Mouse (Mus musculus) liver, adult 2 months (tissue): ENCODE results near the gene Rufy3. TPM values are rescaled to one million over a fixed set of nuclear protein-coding genes. Genes with fewer than 3 reads are reported as not detected.

Experiments
- DNase-seq: peaks from one replicate; pipeline ENCODE4 v3.0.0-alpha.2; 2011; ENCODE audit warnings: low read depth, low spot score; ENCODE audit errors: extremely low read depth
- H3K27ac ChIP-seq: fragments of 200-500 bp; replicated peaks from 2 replicates; pipeline ENCODE4 v1.5.1; 2012; ENCODE audit warnings: low read depth, mild to moderate bottlenecking, control low read depth, inconsistent platforms, low read length; ENCODE audit not compliant: insufficient read depth
- H3K27me3 ChIP-seq: fragments of 200-500 bp; 2 replicates; pipeline ENCODE4 v1.6.1; 2012; ENCODE audit warnings: mild to moderate bottlenecking, moderate library complexity, low read length, inconsistent platforms; ENCODE audit not compliant: control insufficient read depth, insufficient read depth
- H3K36me3 ChIP-seq: fragments of 200-500 bp; 2 replicates; pipeline ENCODE4 v1.6.1; 2012; ENCODE audit warnings: low read length, inconsistent platforms; ENCODE audit not compliant: control insufficient read depth, insufficient read depth
- H3K4me1 ChIP-seq: fragments of 200-500 bp; 2 replicates; pipeline ENCODE4 v1.6.1; 2011; ENCODE audit warnings: low read length; ENCODE audit not compliant: control insufficient read depth, insufficient read depth
- H3K4me3 ChIP-seq: fragments of 200-500 bp; 2 replicates; pipeline ENCODE4 v1.5.1; 2011; ENCODE audit warnings: low read depth, mild to moderate bottlenecking, control low read depth, low read length, moderate library complexity; ENCODE audit not compliant: insufficient read depth
- H3K79me2 ChIP-seq: fragments of 200-500 bp; 2 replicates; pipeline ENCODE4 v1.6.1; 2012; ENCODE audit warnings: inconsistent platforms, mild to moderate bottlenecking, low read length, moderate library complexity; ENCODE audit not compliant: control insufficient read depth, insufficient read depth
- H3K9ac ChIP-seq: fragments of 200-500 bp; 2 replicates; pipeline ENCODE4 v1.6.1; 2012; ENCODE audit warnings: low read depth, mild to moderate bottlenecking, control low read depth, inconsistent platforms, low read length
- CTCF ChIP-seq: fragments of 200-500 bp; IDR thresholded peaks from 2 replicates; pipeline ENCODE4 v1.5.1; 2011; ENCODE audit warnings: low read depth, low read length, control low read depth
- POLR2A ChIP-seq: fragments of 200-500 bp; IDR thresholded peaks from 2 replicates; pipeline ENCODE4 v1.6.1; 2011; ENCODE audit warnings: low read length, control low read depth; ENCODE audit not compliant: insufficient read depth; ENCODE audit errors: extremely low read depth
- WGBS: fragments of 180-500 bp; shearing (Covaris S2); methylation state at CpG from one replicate; pipeline ENCODE4 v1.1.7; 2018; 5-methylcytosine and 5-hydroxymethylcytosine counted together
- polyA plus RNA-seq: library from polyadenylated mRNA; depleted of rRNA; stranded (reverse); fragments of >200 nt; gene quantifications from 2 replicates; pipeline ENCODE4 v1.2.3, GENCODE M21; 2012
- total RNA-seq: library from RNA; depleted of rRNA; stranded (reverse); fragments of >200 nt; gene quantifications from 2 replicates; pipeline ENCODE4 v1.2.3, GENCODE M21; 2014

Gene Rufy3
- total and polyA plus RNA-seq, 2 experiments, result 9.7 to 31.6 TPM

GRCm38 (mm10) chr5:88678929-88679328, 114.1 kb downstream of the Rufy3 start:
- Histone ChIP-seq H3K9ac (no peak overlapping the region), H3K4me3 (no peak overlapping the region), H3K79me2 (peaks cover 7% of the 10 kb centered on the region), H3K27ac (no peak overlapping the region), H3K4me1 (peaks cover 2% of the 10 kb centered on the region; the same call in 1 of the 2 replicates), H3K27me3 (no peaks in the 10 kb centered on the region), H3K36me3 (no peaks in the 10 kb centered on the region)
- no peak for TF ChIP-seq POLR2A
- DNase-seq, result no peak
- WGBS, result 24% methylated on average over 7 of the region's 7 CpGs

- WGBS, result 53% methylated on average over 6 of the region's 6 CpGs
These were observed 114.5 kb downstream of the Rufy3 start for GRCm38 (mm10) chr5:88679341-88679740.

DNA sequence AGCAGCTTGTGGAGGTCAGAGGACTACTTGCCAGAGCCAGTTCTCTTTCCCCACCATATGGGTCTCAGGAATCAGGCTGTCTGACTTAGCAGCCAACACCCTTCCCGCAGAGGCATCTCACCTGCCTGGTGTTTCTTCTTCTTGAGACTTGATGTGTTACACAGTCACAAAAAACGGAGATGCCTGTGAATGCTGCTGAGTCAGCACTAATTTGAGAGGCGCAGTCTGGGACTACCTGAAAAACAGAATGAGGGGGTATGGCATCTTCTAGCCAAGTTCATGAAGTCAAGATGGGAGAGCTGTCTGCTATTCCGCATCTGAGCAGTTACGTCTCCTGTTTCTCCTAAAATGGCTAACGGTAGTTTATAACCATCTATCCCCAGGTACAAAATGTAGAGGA, 115.7 kb downstream of the Rufy3 start:
- H3K36me3 ChIP-seq, result no peaks in the 10 kb centered on the region
- no peak overlapping the region for H3K9ac ChIP-seq
- no peaks in the 10 kb centered on the region for H3K27me3 ChIP-seq
- peaks cover 2% of the 10 kb centered on the region; the same call in 1 of the 2 replicates for H3K4me1 ChIP-seq
- no peaks in the 10 kb centered on the region; the same call in 1 of the 2 replicates for H3K79me2 ChIP-seq
- no peak overlapping the region for H3K4me3 ChIP-seq
- 93% methylated on average over 6 of the region's 6 CpGs for WGBS
- no peak for TF ChIP-seq POLR2A
- no peak for TF ChIP-seq CTCF
- no peak overlapping the region for H3K27ac ChIP-seq
- no peak for DNase-seq

More at GRCm38 (mm10) chr5:88679341-88679740, 114.5 kb downstream of the Rufy3 start:
- Histone ChIP-seq H3K4me1 (peaks cover 2% of the 10 kb centered on the region; the same call in 1 of the 2 replicates), H3K36me3 (no peaks in the 10 kb centered on the region), H3K9ac (no peak overlapping the region), H3K27me3 (no peaks in the 10 kb centered on the region), H3K4me3 (no peak overlapping the region), H3K27ac (no peak overlapping the region), H3K79me2 (peaks cover 7% of the 10 kb centered on the region)
- no peak for DNase-seq
- TF ChIP-seq CTCF (no peak), POLR2A (no peak)

DNA sequence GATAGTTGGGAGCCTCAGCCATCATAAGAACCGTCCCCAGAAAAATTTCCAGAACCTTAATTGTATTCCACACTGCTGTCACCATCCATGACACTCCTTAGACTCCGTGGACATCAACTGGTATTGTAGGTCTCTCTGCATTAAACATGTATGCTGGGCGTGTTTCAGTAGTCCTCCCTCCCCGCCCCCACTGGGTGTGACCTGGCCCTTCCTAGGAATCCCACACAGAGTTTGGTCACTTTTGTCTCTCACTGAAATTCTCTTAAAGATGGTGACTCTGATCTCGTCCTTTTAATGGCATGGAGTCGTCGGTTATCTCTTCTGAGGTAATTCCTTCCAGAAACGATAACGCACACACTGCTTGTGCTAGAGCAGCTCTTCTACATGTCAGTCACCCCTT, 118.9 kb downstream of the Rufy3 start:
- Histone ChIP-seq H3K79me2 (no peaks in the 10 kb centered on the region), H3K4me1 (peaks cover 2% of the 10 kb centered on the region; the same call in 1 of the 2 replicates), H3K4me3 (no peak overlapping the region), H3K27me3 (no peaks in the 10 kb centered on the region), H3K27ac (no peak overlapping the region), H3K36me3 (no peaks in the 10 kb centered on the region), H3K9ac (no peak overlapping the region)
- no peak for DNase-seq
- TF ChIP-seq POLR2A (no peak), CTCF (no peak)
- WGBS, result 85% methylated on average over 9 of the region's 9 CpGs

DNA sequence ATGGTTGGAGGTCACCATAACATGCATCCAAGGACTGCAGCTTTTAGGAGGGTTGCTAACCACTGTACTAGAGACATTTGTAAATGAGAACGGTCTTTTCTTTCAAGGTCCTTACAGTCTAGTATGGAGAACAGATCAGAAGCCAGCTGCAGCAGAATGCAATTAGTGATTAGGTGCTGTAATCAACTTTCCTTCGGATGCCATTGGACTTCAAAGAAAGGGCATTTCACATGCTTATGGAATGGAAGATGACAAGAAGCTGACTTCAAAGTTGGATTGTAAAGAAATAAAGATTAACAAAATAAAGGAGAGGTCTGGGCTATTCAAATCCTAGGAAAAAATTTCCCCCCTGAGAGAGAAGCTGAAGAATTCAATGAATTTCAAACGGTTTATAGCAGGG, 119.4 kb downstream of the Rufy3 start:
- no peak overlapping the region for H3K9ac ChIP-seq
- H3K4me3 ChIP-seq, result no peak overlapping the region
- no peak overlapping the region for H3K27ac ChIP-seq
- no peaks in the 10 kb centered on the region for H3K79me2 ChIP-seq
- DNase-seq, result no peak
- H3K36me3 ChIP-seq, result no peaks in the 10 kb centered on the region
- TF ChIP-seq POLR2A, result no peak
- TF ChIP-seq CTCF, result no peak
- 49% methylated on average over 3 of the region's 3 CpGs for WGBS
- H3K4me1 ChIP-seq, result no peaks in the 10 kb centered on the region
- no peaks in the 10 kb centered on the region for H3K27me3 ChIP-seq

- Histone ChIP-seq H3K9ac (no peak overlapping the region), H3K27ac (no peak overlapping the region), H3K36me3 (no peaks in the 10 kb centered on the region), H3K27me3 (no peaks in the 10 kb centered on the region), H3K79me2 (no peaks in the 10 kb centered on the region), H3K4me1 (peaks cover 3% of the 10 kb centered on the region), H3K4me3 (no peak overlapping the region)
- no peak for TF ChIP-seq CTCF
- no peak for TF ChIP-seq POLR2A
- WGBS, result 52% methylated on average over 6 of the region's 6 CpGs
- no peak for DNase-seq
These were observed 120.5 kb downstream of the Rufy3 start for GRCm38 (mm10) chr5:88685306-88685705.
